Mouse (Mus musculus): ENCODE results near the gene Coq2.

Gene Coq2

DNA sequence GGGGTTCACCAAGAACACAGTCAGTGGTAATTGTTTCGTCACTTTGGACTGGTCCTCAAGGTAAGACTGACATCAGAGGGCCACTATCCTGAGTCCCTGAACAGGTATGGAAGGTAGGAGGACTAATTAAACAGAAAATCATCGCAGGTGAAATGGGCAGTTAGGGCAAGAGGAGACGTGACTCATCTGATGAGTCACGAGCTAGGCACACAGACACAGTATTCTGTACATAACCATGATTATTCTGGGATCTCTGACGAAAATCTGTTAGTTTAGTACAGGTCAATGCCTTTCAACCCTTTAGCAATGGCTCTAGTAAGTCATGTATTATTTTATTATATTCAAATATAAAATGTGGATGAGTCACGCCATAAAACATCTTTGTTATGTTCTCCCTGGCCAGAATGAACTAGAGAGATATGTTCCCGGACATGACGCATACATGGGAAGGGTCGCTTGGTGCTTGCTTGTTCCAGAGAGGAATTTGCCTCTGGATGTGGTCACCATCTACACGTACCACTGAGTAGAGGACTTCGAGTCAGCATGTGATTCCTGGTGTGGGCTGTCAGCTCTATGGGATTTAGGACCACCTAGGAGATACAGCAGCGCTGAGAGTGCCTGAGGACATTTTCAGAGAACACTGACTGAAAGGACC lies 52.3 kb downstream of the Coq2 start:
- DNase-seq (ENCODE audit: low read depth in 1 of 2, low spot score in 2 of 2), result no peak

GRCm38 (mm10) chr5:100621876-100622508 lies 52.9 kb downstream of the Coq2 start:
- no peak for DNase-seq (ENCODE audit: low read depth in 1 of 2, low spot score in 2 of 2)

DNA sequence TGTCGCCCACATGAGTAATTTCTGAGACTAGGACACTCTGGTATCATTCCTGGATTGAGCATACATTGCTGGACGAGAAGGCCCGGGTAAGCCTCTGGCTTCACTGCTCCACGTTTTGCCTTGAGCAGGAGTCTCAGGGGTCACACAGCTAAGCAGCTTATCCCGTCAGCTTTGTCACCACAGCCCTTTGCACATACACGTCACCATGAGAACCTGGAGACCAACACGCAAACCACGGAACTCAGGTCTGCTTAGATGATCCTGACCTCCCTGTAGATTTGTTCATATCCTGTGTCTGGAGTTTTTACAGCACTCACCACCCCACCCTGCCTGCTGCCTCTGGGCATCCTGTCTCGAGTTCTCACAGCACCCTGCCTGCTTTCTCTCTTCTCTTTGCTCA lies 54.0 kb downstream of the Coq2 start:
- DNase-seq (ENCODE audit: low read depth in 1 of 2, low spot score in 2 of 2), result no peak

DNA sequence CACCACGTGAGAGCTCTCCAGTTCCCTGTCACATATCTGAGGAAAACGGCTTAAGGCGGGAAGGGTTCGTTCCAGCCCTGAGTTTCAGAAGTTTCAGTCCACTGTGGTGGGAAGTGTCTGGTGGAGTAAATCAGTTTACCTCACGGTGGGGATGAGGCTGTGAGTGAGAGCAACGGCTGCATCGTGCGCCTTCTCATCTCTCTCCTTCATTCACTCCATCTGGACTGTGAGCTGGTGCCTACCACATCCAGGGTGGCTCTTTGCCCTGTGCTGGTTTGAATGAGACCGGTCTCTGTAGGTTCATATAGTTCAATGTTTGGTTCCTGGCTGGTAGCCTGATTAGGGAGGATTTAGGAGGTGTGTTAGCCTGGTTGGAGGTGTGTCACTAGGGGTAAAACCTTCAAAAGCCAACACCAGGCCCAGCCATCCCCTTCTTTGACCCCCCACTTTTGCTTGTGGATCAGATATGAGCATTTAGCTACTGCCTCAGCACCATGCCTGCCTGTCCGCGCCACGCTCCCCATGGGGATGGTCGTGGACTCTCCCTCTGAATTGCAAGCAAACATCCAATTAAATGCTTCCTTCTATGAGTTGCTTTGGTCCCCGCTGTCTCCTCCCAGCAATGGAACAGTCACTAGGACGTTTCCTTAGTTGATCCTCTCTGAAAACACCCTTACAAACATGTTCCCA lies 55.2 kb downstream of the Coq2 start:
- DNase-seq (ENCODE audit: low read depth in 1 of 2, low spot score in 2 of 2), result no peak

GRCm38 (mm10) chr5:100613896-100614768 lies 60.8 kb downstream of the Coq2 start:
- peak in 1 of 2 experiments; percentile 41 for DNase-seq (ENCODE audit: low read depth in 1 of 2, low spot score in 2 of 2)

- no peak for DNase-seq (ENCODE audit: low read depth in 1 of 2, low spot score in 2 of 2)
Measured at GRCm38 (mm10) chr5:100607868-100608267, 67.1 kb downstream of the Coq2 start.

GRCm38 (mm10) chr5:100607090-100607762 lies 67.7 kb downstream of the Coq2 start:
- DNase-seq (ENCODE audit: low read depth in 1 of 2, low spot score in 2 of 2), result no peak

DNA sequence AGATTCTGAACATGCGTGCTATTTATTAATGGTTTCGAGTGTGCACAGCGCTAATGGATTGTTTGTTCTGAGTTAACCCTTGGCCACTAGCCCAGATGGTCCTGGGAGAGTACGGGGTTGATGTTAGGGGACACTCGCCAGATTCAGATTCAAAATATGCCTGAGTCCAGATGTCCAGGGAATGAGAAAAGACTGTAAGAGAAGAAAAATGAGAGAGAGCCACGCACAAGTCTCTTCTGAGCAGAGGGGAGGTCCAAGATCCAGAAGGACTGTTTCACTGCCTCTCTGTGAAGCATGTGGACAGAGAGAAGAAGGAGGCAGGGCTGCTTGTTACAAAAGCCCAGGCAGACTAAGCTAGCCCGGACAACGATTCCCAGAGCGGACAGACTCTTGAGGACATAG lies 69.1 kb downstream of the Coq2 start:
- no peak for DNase-seq (ENCODE audit: low read depth in 1 of 2, low spot score in 2 of 2)
